Mouse (Mus musculus): ENCODE results near the gene Slc15a3.
A peak's percentile ranks its signal among the peaks of the same experiment; 100 is the strongest.

Gene Slc15a3

GRCm38 (mm10) chr19:10839010-10839892 is at the start of gene Slc15a3:
Gene Slc15a3, plus strand, starts transcription at chr19:10839727.
- DNase-seq = no peak

GRCm38 (mm10) chr19:10790323-10790722 is 49.2 kb upstream of the Slc15a3 start:
- no peak for DNase-seq

GRCm38 (mm10) chr19:10793044-10793443 is 46.5 kb upstream of the Slc15a3 start:
- DNase-seq = no peak

GRCm38 (mm10) chr19:10794916-10795315 is 44.6 kb upstream of the Slc15a3 start:
- DNase-seq = no peak

GRCm38 (mm10) chr19:10798576-10798975 is 41.0 kb upstream of the Slc15a3 start:
- no peak for DNase-seq

- DNase-seq = no peak
These were observed 40.4 kb upstream of the Slc15a3 start for GRCm38 (mm10) chr19:10799155-10799554.

- no peak for DNase-seq
These were observed 38.5 kb upstream of the Slc15a3 start for GRCm38 (mm10) chr19:10801070-10801469.

GRCm38 (mm10) chr19:10801906-10802305 is 37.6 kb upstream of the Slc15a3 start:
- no peak for DNase-seq

- DNase-seq = no peak
These were observed 35.8 kb upstream of the Slc15a3 start for GRCm38 (mm10) chr19:10803751-10804150.

- DNase-seq = no peak
These were observed 34.5 kb upstream of the Slc15a3 start for GRCm38 (mm10) chr19:10804850-10805660.

GRCm38 (mm10) chr19:10805661-10806285 is 33.8 kb upstream of the Slc15a3 start:
- DNase-seq = no peak

- DNase-seq = no peak
These were observed 30.8 kb upstream of the Slc15a3 start for GRCm38 (mm10) chr19:10808524-10809233.

GRCm38 (mm10) chr19:10809428-10810175 is 29.9 kb upstream of the Slc15a3 start:
- no peak for DNase-seq

GRCm38 (mm10) chr19:10810176-10810492 is 29.4 kb upstream of the Slc15a3 start:
- DNase-seq = no peak

GRCm38 (mm10) chr19:10811471-10811870 is 28.1 kb upstream of the Slc15a3 start:
- no peak for DNase-seq

- DNase-seq = no peak
These were observed 26.5 kb upstream of the Slc15a3 start for GRCm38 (mm10) chr19:10813039-10813438.

GRCm38 (mm10) chr19:10813905-10814304 is 25.6 kb upstream of the Slc15a3 start:
- no peak for DNase-seq

GRCm38 (mm10) chr19:10815871-10816270 is 23.7 kb upstream of the Slc15a3 start:
- no peak for DNase-seq

GRCm38 (mm10) chr19:10816462-10816861 is 23.1 kb upstream of the Slc15a3 start:
- DNase-seq = no peak

- peak; percentile 27 for DNase-seq
These were observed 21.1 kb upstream of the Slc15a3 start for GRCm38 (mm10) chr19:10818217-10818946.

- DNase-seq = no peak
These were observed 18.2 kb upstream of the Slc15a3 start for GRCm38 (mm10) chr19:10821319-10821718.

Measured in kidney, adult 9 months (tissue).